Mouse (Mus musculus) liver, postnatal 0 days (tissue): ENCODE results near the gene Ryr3.

Experiments used
- CTCF ChIP-seq: sonication (generic); IDR thresholded peaks from 2 replicates; pipeline ENCODE4 v1.5.1; 2016; ENCODE audit warnings: antibody characterized with exemption, low read depth
- EP300 ChIP-seq: IDR thresholded peaks from 2 replicates; pipeline ENCODE4 v1.6.1; 2016; ENCODE audit warnings: antibody characterized with exemption, low read depth, mild to moderate bottlenecking

GRCm38 (mm10) chr2:112845583-112846512 lies 371.0 kb downstream of the Ryr3 start:
- no peak for TF ChIP-seq CTCF
- no peak for TF ChIP-seq EP300
